Mouse (Mus musculus) midbrain, embryonic 11.5 days (tissue): Measurements from ENCODE around the gene Bud31. TPM values are rescaled to one million over a fixed set of nuclear protein-coding genes. Genes with fewer than 3 reads are reported as not detected.
A peak's percentile ranks its signal among the peaks of the same experiment; 100 is the strongest.
"Not testable (repeated sequence)": the region's sequence is repeated elsewhere in the genome, so short reads cannot be mapped to it uniquely, and the experiment has no call there.

Experiments
- ATAC-seq: fragments of 200-750 bp; cut with Nextera tagmentation; 2 replicates; pipeline ENCODE4 v1.8.0; 2017; ENCODE audit warnings: moderate TSS enrichment, moderate library complexity; ENCODE audit not compliant: low FRiP score
- DNase-seq: peaks from one replicate; pipeline ENCODE4 v3.0.0; 2015; ENCODE audit warnings: low spot score; ENCODE audit errors: missing footprints
- H3K27ac ChIP-seq: fragments of 300-500 bp; sonication (generic); 2 replicates; pipeline ENCODE4 v1.5.1; 2014; ENCODE audit warnings: low read depth, low read length
- H3K27me3 ChIP-seq: fragments of 300-500 bp; sonication (generic); 2 replicates; pipeline ENCODE4 v1.6.1; 2014; ENCODE audit warnings: mild to moderate bottlenecking, low read length, moderate library complexity, mixed read lengths; ENCODE audit not compliant: control insufficient read depth, insufficient read depth
- H3K36me3 ChIP-seq: fragments of 300-500 bp; sonication (generic); 2 replicates; pipeline ENCODE4 v1.6.1; 2014; ENCODE audit warnings: mild to moderate bottlenecking, low read length, moderate library complexity, mixed read lengths; ENCODE audit not compliant: control insufficient read depth, insufficient read depth
- H3K4me1 ChIP-seq: fragments of 300-500 bp; sonication (generic); 2 replicates; pipeline ENCODE4 v1.6.1; 2014; ENCODE audit warnings: low read length; ENCODE audit not compliant: control insufficient read depth, insufficient read depth
- H3K4me2 ChIP-seq: fragments of 300-500 bp; sonication (generic); 2 replicates; pipeline ENCODE4 v1.6.1; 2014; ENCODE audit warnings: mild to moderate bottlenecking, moderate library complexity
- H3K4me3 ChIP-seq: fragments of 300-500 bp; sonication (generic); 2 replicates; pipeline ENCODE4 v1.5.1; 2014; ENCODE audit warnings: low read depth, low read length
- H3K9ac ChIP-seq: fragments of 300-500 bp; sonication (generic); 2 replicates; pipeline ENCODE4 v1.6.1; 2014; ENCODE audit warnings: low read length
- H3K9me3 ChIP-seq: fragments of 300-500 bp; sonication (generic); 2 replicates; pipeline ENCODE4 v1.6.1; 2016; ENCODE audit warnings: low read length; ENCODE audit not compliant: control insufficient read depth
- WGBS: fragments of 180-500 bp; shearing (Covaris S2); extraction: QIAGEN DNeasy Blood & Tissue Kit; methylation state at CpG from one replicate; pipeline ENCODE4 v1.1.7; 2014; 5-methylcytosine and 5-hydroxymethylcytosine counted together
- polyA plus RNA-seq: library from polyadenylated mRNA; unstranded; fragments of >200 nt; fragmentation: Nextera tagmentation; extraction: Ambion mirVana; gene quantifications from 2 replicates; pipeline ENCODE4 v1.2.1, GENCODE M21; 2014

Bud31 gene
- 276 and 283 TPM in 2 replicates for polyA plus RNA-seq

DNA sequence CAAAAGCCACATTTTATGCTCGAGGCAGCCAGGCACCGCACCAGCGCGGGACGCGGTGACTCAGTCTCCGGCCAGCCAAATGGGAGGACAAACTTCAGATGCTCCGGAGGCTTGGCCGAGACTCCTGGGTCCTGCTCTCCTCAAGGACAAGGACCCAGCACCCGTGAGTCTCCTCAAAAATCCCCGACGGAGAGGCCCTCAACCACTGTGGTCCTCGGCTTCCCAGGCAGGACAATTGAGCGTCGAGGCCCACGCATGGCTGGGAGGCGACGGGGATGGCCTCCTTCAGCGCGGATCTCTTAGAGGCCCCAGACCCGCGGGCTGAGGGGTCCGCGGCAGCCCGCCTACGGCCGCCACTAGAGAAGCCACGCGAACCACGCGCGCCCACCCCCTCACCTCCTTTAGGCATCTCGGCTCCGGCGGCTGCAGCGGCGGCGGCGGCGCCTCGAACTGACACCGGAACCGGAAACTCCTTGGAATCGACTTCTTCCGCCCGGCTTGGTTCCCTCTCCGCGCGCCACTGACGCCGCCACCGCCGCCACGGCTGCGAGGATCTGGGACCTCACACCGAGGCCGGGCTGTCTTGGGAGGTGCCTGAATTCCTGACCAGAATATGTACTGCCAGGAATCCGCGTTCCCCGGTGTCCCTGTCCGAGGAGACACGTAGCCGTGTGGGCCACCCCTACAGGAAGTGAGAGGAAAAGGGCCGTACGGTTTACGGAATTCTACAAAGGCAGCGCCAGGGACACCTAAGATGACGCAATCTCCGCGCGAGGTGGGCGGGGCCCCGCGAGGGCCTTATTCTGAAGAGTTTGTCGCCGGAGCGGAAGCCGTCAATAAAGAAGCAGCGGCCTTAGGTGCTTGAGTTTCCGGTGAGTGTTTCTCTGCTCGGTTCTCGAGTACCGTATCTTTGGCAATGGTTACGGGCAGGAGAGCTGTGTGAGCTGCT is at the start of gene Bud31, which contains the start of gene Pdap1:
Gene Bud31 (plus strand): TSS at position 792 of the 949 bp plus-strand sequence.
Gene Pdap1 (minus strand): TSS at position 668 of the 949 bp plus-strand sequence.
- H3K4me1 ChIP-seq, result peaks cover 19% of the 10 kb centered on the region
- WGBS, result under 1% methylated on average over 84 of the region's 84 CpGs
- peak within 1 kb of the TSS; percentile 87 for H3K4me2 ChIP-seq
- peak; percentile 95 for ATAC-seq
- peak; percentile 99 for DNase-seq
- peak within 1 kb of the TSS; percentile 96 for H3K4me3 ChIP-seq
- H3K27ac ChIP-seq, result peak within 1 kb of the TSS; percentile 72
- peak within 1 kb of the TSS; percentile 92 for H3K9ac ChIP-seq
- H3K27me3 ChIP-seq, result no peaks in the 10 kb centered on the region
- H3K9me3 ChIP-seq, result no peaks in the 10 kb centered on the region
- H3K36me3 ChIP-seq, result peaks cover 21% of the 10 kb centered on the region

DNA sequence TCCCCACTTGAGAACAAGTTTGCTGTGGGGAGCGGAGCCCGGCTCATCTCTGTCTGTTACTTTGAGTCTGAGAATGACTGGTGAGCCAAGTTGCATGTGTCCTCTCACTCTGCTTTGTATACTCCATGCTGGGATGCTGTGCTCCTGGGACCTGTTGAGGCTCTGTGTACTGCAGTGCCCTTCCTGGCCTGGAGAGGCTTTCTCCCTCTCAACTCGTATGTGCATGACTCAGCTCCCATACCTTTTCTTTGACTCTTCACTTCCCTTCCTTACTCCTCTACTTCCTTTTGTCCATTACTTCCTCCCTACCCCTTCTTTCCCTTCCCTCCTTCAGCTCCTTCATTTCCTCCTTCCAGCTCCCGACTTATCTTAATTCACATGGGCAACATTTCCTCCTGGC is 44.0 kb upstream of the Bud31 start:
- ATAC-seq, result no peak
- Histone ChIP-seq H3K9me3 (no peaks in the 10 kb centered on the region), H3K4me3 (no peak overlapping the region), H3K36me3 (peaks cover 37% of the 10 kb centered on the region), H3K27me3 (no peaks in the 10 kb centered on the region), H3K9ac (no peak overlapping the region), H3K4me1 (no peaks in the 10 kb centered on the region), H3K27ac (no peak overlapping the region), H3K4me2 (no peak overlapping the region)
- DNase-seq, result no peak
- WGBS, result 91% methylated on average over 4 of the region's 4 CpGs

DNA sequence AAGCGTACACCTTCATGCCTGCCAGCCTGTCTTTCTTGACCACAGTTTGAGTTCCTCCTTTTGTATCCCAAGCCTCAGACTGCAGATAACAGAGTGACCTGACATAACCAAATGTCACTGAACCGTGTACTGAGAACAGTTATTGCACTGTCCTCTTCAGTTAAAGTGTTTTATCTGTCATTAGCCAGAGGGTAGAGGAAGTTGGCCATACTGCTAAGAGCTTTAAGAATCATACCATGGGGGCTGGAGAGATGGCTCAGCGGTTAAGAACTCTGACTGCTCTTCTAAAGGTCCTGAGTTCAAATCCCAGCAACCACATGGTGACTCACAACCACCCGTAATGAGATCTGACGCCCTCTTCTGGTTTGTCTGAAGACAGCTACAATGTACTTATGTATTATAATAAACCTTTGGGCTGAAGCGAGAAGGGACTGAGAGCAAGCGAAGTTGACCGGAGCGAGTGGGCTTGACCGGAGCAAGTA is 41.8 kb upstream of the Bud31 start:
- DNase-seq (no peak), ATAC-seq (no peak)
- no peaks in the 10 kb centered on the region for H3K4me1 ChIP-seq
- no peaks in the 10 kb centered on the region for H3K9me3 ChIP-seq
- H3K9ac ChIP-seq, result no peak overlapping the region
- H3K36me3 ChIP-seq, result peaks cover 30% of the 10 kb centered on the region
- no peaks in the 10 kb centered on the region for H3K27me3 ChIP-seq
- no peak overlapping the region for H3K4me3 ChIP-seq
- no peak overlapping the region for H3K4me2 ChIP-seq
- 93% methylated on average over 10 of the region's 10 CpGs for WGBS
- H3K27ac ChIP-seq, result no peak overlapping the region

DNA sequence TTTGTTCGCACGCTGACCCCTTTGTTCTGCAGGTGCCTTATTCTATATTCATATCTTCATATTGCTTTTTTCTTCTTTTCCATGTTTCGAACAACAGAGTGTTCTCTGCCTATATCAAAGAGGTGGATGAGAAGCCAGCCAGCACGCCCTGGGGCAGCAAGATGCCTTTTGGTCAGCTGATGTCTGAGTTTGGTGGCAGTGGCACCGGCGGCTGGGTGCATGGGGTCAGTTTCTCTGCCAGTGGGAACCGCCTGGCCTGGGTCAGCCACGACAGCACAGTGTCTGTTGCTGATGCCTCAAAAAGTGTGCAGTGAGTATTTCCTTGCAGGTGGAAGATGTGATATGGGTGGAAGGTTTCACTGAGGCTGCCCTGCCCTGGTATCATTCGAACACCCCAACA is 39.2 kb upstream of the Bud31 start:
- Histone ChIP-seq H3K4me2 (no peak overlapping the region), H3K27me3 (no peaks in the 10 kb centered on the region), H3K27ac (no peak overlapping the region), H3K36me3 (peaks cover 32% of the 10 kb centered on the region), H3K4me1 (no peaks in the 10 kb centered on the region), H3K9ac (no peak overlapping the region), H3K9me3 (no peaks in the 10 kb centered on the region), H3K4me3 (no peak overlapping the region)
- WGBS, result 94% methylated on average over 9 of the region's 9 CpGs
- ATAC-seq (no peak), DNase-seq (no peak)

DNA sequence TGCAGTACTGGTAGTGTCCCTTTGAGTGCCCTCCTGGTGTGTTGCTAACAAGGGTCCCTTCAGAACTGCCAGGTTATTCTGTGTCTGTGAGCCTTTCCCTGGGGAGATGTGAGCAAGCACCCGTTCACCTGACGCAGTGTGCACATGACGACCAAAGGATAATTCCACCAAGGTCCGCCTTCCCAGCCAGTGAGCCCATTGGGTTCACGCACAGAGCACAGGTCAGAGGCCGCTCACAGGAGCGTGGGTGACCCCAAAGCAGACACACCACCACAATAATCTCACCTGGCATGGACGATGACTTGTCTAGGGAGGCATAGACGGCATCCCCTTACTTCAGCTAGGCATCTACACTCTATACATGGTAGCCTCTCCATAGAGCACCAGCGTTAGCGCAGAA is 38.7 kb upstream of the Bud31 start:
- DNase-seq, H3K4me2 ChIP-seq, H3K4me3 ChIP-seq, H3K4me1 ChIP-seq, H3K9ac ChIP-seq, H3K27ac ChIP-seq, ATAC-seq, H3K9me3 ChIP-seq, H3K27me3 ChIP-seq: not testable (repeated sequence)
- peaks cover 29% of the 10 kb centered on the region for H3K36me3 ChIP-seq
- 95% methylated on average over 11 of the region's 11 CpGs for WGBS

DNA sequence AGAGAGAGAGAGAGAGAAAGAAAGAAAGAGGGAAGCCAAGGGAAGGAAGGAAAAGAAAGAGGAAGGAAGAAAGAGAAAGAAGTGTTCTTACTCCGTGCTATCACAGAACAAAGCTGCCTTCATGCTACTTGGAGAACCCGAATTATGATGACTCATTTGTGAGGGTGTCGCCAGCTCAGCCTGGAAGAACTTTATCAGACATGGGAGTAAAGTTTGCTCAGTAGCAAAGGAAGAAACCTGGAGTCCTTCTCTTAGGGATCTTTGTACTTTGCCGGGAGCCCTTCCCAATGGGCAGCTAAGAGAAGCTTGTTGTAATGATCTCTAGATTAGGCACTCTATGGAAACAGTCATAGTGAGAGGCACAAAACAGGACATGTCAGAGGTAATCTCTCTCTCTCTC is 37.5 kb upstream of the Bud31 start:
- Histone ChIP-seq H3K4me2 (no peak overlapping the region), H3K36me3 (peaks cover 26% of the 10 kb centered on the region), H3K4me3 (no peak overlapping the region), H3K4me1 (no peaks in the 10 kb centered on the region), H3K27me3 (no peaks in the 10 kb centered on the region), H3K27ac (no peak overlapping the region), H3K9ac (no peak overlapping the region), H3K9me3 (no peaks in the 10 kb centered on the region)
- ATAC-seq (no peak), DNase-seq (no peak)
- WGBS, result 90% methylated on average over 4 of the region's 4 CpGs

DNA sequence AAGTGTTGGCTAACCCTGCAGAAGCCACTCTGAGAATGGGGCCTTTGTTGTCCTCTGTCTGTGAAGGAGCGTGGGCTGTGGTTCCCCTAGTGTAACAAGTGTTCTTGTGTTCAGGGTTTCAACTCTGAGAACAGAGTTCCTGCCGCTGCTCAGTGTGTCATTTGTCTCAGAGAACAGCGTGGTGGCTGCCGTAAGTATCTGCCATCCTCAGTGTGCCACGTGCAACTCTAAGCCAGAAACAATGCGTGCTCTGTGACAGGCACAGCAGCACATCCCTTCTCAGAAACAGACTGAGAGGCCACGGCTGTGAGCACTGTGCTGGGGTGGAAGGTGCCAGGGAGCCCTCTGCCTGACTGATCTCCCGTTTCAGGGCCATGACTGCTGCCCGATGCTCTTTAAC is 35.8 kb upstream of the Bud31 start:
- Histone ChIP-seq H3K27ac (no peak overlapping the region), H3K4me1 (no peaks in the 10 kb centered on the region), H3K27me3 (no peaks in the 10 kb centered on the region), H3K36me3 (peaks cover 30% of the 10 kb centered on the region), H3K9ac (no peak overlapping the region), H3K4me2 (no peak overlapping the region), H3K4me3 (no peak overlapping the region), H3K9me3 (no peaks in the 10 kb centered on the region)
- 90% methylated on average over 9 of the region's 9 CpGs for WGBS
- ATAC-seq (no peak), DNase-seq (no peak)

DNA sequence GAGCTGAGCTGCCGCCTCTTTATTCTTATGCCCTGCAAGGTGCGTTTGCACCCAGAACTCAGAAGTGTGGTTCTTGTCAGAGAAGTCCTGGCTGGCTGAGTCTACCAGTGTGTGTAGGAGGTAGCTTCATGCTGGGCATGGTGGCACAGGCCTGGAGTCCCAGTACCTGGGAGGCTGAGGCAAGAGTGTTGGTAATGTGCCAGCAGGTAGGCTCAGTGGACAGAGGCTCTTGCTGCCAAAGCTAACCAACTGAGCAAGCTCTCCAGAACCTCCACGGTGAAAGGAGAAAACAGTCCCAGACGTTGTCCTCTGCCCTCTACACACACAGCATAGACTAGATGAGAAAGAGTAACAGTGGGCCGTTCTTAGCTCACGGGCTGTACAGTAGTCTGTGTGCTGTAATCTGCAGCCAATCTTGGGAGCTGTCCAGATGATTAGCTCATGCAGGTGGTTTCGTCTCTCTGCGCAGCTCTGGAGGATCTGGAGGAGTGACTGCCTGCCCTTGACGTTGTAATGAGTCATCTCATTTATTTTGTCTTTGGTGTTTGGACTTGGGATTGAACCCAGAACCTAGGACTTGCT is 34.4 kb upstream of the Bud31 start:
- H3K9me3 ChIP-seq, result no peaks in the 10 kb centered on the region
- ATAC-seq (no peak), DNase-seq (no peak)
- no peaks in the 10 kb centered on the region for H3K27me3 ChIP-seq
- no peak overlapping the region for H3K4me2 ChIP-seq
- 94% methylated on average over 9 of the region's 9 CpGs for WGBS
- H3K27ac ChIP-seq, result no peak overlapping the region
- peaks cover 32% of the 10 kb centered on the region for H3K36me3 ChIP-seq
- H3K4me1 ChIP-seq, result no peaks in the 10 kb centered on the region
- H3K9ac ChIP-seq, result no peak overlapping the region
- no peak overlapping the region for H3K4me3 ChIP-seq

DNA sequence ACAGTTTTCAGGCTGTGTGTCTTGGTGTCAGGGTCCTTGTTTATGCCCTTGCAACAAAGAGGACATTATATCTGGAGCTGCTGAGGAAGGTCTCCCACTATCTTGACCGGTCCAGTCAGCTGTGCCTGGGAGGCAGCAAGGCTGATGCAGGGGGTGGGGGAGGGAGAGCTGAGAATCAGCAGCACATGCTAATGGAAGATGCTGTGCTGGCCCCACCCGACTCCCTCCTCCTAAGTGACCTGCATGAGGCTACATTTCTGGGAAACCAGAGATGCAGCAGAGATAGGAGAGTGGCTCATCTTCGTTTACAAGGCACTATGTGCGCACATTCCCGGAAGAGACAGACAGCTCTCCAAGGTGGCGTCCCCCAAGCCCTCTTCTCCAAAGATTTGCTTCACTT is 29.8 kb upstream of the Bud31 start:
- ATAC-seq (no peak), DNase-seq (no peak)
- Histone ChIP-seq H3K4me3 (no peak overlapping the region), H3K9me3 (no peaks in the 10 kb centered on the region), H3K36me3 (peaks cover 11% of the 10 kb centered on the region), H3K4me1 (no peaks in the 10 kb centered on the region), H3K4me2 (no peak overlapping the region), H3K27ac (no peak overlapping the region), H3K9ac (no peak overlapping the region), H3K27me3 (peaks cover 12% of the 10 kb centered on the region)
- 94% methylated on average over 6 of the region's 6 CpGs for WGBS
